Mouse (Mus musculus): ENCODE measurements around the gene Fsip1.

- TF ChIP-seq CTCF (IDR thresholded peaks at IDR 0.05; ENCODE audit: low read depth): no peak
- no peak for TF ChIP-seq EP300 (IDR thresholded peaks at IDR 0.05; ENCODE audit: low read depth)
Measured at GRCm38 (mm10) chr2:118123743-118124142, 133.0 kb downstream of the Fsip1 start.

Data from heart, postnatal 0 days (tissue).